Mouse (Mus musculus) gonadal fat pad, adult 2 months (tissue): ENCODE results near the gene Hunk. TPM values are rescaled to one million over a fixed set of nuclear protein-coding genes. Genes with fewer than 3 reads are reported as not detected.

Experiments used
- polyA plus RNA-seq: library from polyadenylated mRNA; depleted of rRNA; stranded (reverse); fragments of >200 nt; gene quantifications from 2 replicates; pipeline ENCODE4 v1.2.3, GENCODE M21; 2012; rRNA removed

The Hunk gene
- polyA plus RNA-seq, 1 experiment, result 2.1 TPM

Other genes starting within 250 kb of the Hunk start
- gene Tiam1, start 242.2 kb upstream of the Hunk start, polyA plus RNA-seq, result 3.6 and 4.6 TPM in 2 replicates
- gene Sod1, start 165.3 kb upstream of the Hunk start, polyA plus RNA-seq, result 687 and 749 TPM in 2 replicates
- 30.0 and 35.2 TPM in 2 replicates for gene Scaf4, start 101.5 kb upstream of the Hunk start, polyA plus RNA-seq